Mouse (Mus musculus): ENCODE results near the gene Sox6.

Gene Sox6

DNA sequence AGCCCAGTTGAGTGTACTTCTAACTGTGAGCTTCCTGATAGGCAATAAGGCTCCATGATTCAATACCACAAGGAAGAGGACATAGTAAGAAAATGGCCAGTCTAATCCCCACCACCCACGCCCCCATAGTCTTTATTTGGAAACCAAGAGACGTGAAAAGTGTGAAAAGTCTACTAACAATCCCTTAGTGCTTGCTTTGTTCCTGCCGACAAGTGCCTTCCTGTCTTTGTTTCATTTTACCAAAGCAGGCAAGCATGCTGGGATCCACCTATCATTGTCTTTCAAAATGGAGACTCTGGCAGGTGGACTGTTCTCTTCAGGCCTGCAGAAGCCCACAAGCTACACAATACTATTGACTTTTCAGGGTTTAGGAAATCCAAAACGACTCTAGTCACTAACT lies 495.0 kb downstream of the Sox6 start:
- DNase-seq: no peak

DNA sequence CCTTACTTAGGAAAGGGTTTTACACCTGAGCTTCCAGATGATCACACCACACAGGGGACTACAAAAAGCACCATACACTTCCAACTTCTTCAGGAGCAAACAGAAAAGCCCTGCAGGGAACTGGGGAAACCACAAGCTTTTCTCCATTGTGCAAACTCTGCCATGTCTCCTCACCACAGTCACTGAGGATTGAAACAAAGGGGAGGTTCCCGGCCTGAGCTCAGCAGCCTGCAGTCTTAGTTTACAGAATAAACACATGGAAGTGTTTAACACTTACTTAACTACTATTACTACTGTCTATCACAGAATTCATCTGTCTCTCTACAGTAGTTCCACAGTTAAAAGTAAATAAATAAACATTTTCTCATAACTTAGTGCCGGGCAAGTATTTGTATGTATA lies 498.3 kb downstream of the Sox6 start:
- DNase-seq: no peak

DNA sequence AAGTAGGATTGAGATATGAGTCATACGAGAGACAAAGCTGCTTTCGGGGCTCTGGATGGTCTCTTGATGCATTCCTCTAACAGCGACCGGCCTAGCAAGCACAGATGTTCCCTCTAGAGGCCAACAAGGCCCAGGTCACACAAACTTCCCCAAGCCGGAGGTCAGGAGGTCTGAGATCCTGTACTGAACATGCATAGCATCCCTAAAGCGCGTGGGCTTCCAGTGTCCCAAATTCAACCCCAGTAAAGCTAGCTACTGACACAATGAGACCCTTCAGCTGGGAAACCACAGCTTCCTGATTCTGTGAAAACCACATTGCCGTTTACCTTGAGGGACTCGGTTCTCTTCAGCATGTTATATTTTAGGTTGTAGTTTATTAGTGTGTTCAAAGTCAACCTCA lies 499.6 kb downstream of the Sox6 start:
- DNase-seq: no peak

- DNase-seq: no peak
Observed at GRCm38 (mm10) chr7:115537636-115538035, 501.0 kb downstream of the Sox6 start.

DNA sequence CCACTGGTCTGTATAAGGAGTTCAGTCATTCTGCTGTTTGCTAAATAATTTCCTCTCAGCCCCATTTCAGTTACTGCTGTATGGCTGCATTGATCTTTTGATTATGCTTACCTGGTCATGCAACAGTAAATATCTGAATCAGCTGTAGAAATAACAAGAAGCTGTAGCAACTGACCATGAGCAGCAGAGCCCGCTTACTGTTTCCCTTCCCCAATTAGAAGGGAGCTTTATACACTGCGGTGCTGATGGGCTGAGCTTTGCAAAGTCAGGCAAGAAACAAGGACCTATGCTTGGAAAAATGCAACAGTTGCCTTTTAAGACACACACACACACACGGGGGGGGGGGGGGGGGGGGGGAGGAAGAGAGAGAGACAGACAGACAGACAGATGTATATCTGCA lies 502.1 kb downstream of the Sox6 start:
- no peak for DNase-seq

DNA sequence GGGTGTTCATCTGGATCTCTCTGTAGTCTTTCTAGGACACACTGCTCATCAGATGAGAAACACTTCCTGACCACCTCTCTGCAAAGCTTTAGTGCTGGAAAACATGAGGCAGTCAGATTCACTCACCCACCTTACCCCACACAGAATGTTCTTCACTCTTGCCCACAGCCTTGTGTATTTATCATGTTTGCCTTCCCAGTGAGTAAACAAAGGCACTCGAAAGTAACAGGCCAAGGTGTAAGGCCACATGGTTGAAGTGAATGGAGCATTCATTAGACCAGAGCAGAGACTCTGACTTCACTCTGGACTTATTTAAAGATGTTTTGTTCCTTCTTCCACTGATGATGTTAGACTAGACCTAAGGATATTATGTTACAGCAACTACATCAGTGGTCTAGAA lies 506.7 kb downstream of the Sox6 start:
- DNase-seq: no peak

GRCm38 (mm10) chr7:115531217-115531616 lies 507.4 kb downstream of the Sox6 start:
- no peak for DNase-seq

GRCm38 (mm10) chr7:115517701-115518100 lies 520.9 kb downstream of the Sox6 start:
- no peak for DNase-seq

DNA sequence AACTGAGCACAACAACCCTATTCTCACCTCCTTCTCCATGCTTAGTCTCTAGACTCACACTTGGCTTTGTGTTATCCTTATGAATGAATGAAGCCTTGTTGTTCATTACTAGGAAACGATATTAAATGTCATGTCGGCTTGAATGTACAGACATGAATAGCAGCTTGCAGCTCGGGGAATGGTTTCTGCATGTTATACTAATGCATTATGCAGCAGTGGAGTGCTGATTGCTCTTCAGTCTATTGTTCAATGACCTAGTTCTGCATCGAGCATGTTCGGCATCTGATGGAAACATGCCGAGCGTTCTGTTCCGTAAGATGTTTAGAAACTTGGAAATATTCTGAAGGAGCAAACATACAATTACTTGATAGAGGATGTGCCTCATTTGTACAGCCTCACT lies 524.9 kb downstream of the Sox6 start:
- no peak for DNase-seq

GRCm38 (mm10) chr7:115511777-115512176 lies 526.8 kb downstream of the Sox6 start:
- no peak for DNase-seq

GRCm38 (mm10) chr7:115511091-115511490 lies 527.5 kb downstream of the Sox6 start:
- no peak for DNase-seq

DNA sequence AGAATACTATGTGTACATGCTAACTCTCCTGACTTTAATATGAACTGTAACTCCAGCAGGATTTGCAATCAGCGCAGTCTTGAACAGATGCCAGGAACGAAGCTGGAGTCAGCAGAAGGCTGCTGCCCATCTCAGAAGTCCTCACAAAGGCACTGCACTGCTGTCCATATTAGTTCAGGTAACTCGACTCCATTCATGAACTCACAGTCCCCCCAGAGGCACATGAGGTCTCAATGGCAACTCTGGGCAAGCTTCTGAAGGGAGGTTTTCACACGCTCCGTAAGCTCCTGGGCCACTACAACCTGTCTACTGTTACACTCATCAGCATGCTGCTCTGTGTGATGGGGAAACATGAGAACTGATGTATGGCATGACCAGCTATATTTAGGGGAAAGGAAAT lies 528.6 kb downstream of the Sox6 start:
- no peak for DNase-seq

- DNase-seq: no peak
Observed at GRCm38 (mm10) chr7:115506385-115506784, 532.2 kb downstream of the Sox6 start.

DNA sequence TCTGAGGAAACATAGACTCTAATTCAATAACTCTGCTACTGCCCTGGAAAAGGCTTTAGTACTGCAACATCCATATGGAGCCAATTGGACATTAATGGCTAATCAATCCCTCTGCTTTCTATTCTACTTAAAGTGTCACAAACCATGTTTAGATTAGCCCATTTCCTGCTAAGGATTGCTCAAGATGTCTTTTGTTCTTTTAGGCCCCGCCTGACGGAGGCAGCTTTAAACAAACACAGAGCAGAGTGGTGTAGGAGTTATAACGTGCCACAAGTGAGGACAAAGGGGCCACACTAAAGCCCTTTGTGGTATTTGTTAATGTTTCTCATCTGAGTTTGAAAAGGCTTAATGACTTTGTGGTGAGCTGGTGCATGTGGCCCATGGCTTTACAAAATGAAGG lies 537.1 kb downstream of the Sox6 start:
- DNase-seq: no peak

GRCm38 (mm10) chr7:115500825-115501224 lies 537.8 kb downstream of the Sox6 start:
- no peak for DNase-seq

DNA sequence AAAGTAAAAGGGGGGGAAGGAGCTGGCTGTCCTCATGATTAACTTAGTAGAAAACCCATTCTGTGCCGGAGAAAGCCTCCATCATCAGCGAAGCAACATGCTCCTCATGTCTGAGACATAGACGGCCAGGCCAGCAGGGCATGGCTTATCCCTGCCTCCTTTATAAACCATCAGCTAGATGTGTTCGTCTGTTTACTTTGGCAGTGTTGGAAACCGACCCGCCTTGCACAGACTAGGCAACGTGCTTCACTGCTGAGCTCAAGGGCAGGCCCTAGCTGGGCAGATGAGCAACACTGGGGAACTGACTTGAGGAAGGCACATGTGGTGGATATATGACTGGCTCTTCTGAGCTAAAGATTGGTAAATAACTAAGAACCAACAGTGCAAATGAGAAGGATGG lies 538.4 kb downstream of the Sox6 start:
- no peak for DNase-seq

GRCm38 (mm10) chr7:115491721-115492120 lies 546.9 kb downstream of the Sox6 start:
- no peak for DNase-seq

- DNase-seq: no peak
Observed at GRCm38 (mm10) chr7:115489608-115490007, 549.0 kb downstream of the Sox6 start.

GRCm38 (mm10) chr7:115486431-115486830 lies 552.2 kb downstream of the Sox6 start:
- DNase-seq: no peak

DNA sequence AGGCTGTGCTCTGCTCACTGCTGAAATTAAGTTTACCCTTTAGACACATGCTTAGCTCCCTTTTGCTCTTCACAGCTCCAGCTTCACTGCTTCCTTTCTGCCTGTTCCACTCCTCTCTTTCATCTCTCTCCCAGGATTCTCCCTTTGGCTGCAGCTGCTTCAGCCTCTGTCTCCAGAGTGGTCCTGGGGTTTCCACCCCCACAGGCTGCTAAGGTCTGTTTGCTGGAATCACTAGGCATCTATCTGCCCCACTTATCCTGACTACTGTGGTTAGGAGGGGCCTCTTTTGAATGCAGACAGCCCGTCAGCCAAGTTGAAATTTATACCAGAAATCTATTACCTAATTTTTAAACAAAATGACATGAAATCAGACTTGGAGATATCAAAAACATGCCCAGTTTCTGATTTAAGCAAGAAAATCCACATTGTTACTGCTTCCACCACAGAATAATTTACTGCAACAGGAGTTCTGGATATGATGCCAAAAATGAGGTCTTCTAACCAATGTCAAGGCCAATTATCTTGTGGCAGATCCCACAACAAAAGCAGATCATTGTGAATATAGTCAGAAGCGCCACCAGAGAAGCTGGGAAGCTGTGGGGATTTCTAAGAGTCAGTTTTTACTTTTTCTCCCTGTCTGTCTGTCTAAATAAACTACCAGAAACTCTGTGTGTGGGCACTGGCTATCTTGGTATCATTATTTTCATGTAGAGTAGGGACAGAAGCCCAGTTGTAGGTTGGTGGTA lies 552.8 kb downstream of the Sox6 start:
- no peak for DNase-seq

- no peak for DNase-seq
Observed at GRCm38 (mm10) chr7:115477763-115478162, 560.8 kb downstream of the Sox6 start.

GRCm38 (mm10) chr7:115476881-115477665 lies 561.5 kb downstream of the Sox6 start:
- no peak for DNase-seq

DNA sequence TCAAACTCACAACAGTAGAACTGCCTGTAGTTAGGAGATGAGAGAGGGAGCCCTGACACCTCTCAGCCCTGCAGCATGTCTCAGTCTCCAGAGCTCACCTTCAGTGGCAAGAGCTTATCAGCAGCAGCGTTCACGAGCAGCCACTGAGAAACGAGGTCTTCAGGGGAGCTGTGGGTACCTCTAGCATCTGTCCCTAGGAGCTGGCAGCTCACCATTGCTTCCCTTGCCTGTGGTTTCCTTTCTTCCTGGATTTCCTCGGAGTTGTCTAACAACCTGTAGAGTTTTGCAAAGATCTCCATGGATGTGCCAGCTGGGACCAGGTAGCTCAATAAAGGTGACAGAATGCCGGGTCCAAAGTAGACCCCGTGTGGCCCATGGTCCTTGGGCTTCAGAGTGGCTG lies 563.4 kb downstream of the Sox6 start:
- DNase-seq: no peak

GRCm38 (mm10) chr7:115474115-115474514 lies 564.5 kb downstream of the Sox6 start:
- no peak for DNase-seq

GRCm38 (mm10) chr7:115472850-115473249 lies 565.7 kb downstream of the Sox6 start:
- no peak for DNase-seq
